Mouse (Mus musculus) megakaryocyte, embryonic 14.5 days (primary cell): ENCODE data around the gene Kat14.

Source experiments
- FLI1 ChIP-seq: IDR thresholded peaks from 2 replicates; pipeline ENCODE4 v1.6.1; 2012; ENCODE audit warnings: low read length, inconsistent platforms, mixed read lengths
- GATA1 ChIP-seq: IDR thresholded peaks from 3 replicates; pipeline ENCODE4 v1.6.1; 2012; ENCODE audit warnings: mixed read lengths, low read length, inconsistent platforms, borderline replicate concordance

- TF ChIP-seq GATA1 = no peak
- TF ChIP-seq FLI1 = no peak
Measured at GRCm38 (mm10) chr2:144418062-144418461, 49.3 kb downstream of the Kat14 start.
